Mouse (Mus musculus) erythroblast, embryonic 14.5 days (primary cell): ENCODE measurements around the gene Dennd2a.
A peak's percentile ranks its signal among the peaks of the same experiment; 100 is the strongest.

Experiments used
- GATA1 ChIP-seq: IDR thresholded peaks from 2 replicates; pipeline ENCODE4 v1.6.1; 2012; ENCODE audit warnings: low read length, inconsistent platforms, mixed read lengths
- TAL1 ChIP-seq: IDR thresholded peaks from 3 replicates; pipeline ENCODE4 v1.6.1; 2012; ENCODE audit warnings: low read length, inconsistent platforms, mixed read lengths

GRCm38 (mm10) chr6:39423130-39423551 is 134.5 kb downstream of the Dennd2a start:
- TF ChIP-seq GATA1: peak; percentile 24; the same call in 1 of the 2 replicates
- TF ChIP-seq TAL1: peak; percentile 42; the same call in 2 of the 3 replicates
